ENCODE assay signal across 8 mouse cellular contexts in the genomic region with DNA sequence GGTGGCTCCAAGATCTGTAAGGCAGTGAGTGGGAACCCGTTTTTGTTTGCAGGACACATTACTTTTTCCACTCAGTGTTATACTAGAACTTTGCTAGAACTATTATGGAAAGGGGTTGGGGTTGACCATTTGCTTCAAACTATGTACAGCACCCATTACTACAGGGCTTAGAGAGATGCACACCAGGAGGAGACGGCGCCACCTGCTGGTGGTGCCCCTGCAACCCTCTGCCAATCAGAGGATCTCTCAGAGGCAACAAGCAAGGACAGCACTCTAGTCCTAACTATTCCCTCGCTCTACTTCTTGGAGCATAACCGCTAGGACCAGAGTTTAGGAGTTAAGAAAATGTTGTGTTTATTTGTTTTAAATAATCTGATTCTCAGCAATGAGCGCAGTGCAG.
A peak's percentile ranks its signal among the peaks of the same experiment; 100 is the strongest.
DNase-seq lines count a peak whose midpoint lies in the region; ATAC-seq and TF ChIP-seq lines count a peak whose summit lies in the region.

No protein-coding gene starts in this region.

- no peak overlapping the region for H3K4me2 ChIP-seq in kidney, embryonic 14.5 days (replicated peaks; ENCODE audit: low read depth, low read length)

- H3K27ac ChIP-seq in kidney, adult 2 months (ENCODE audit: insufficient read depth, low read depth, low read length) = no peak overlapping the region
- H3K27ac ChIP-seq in kidney, embryonic 14.5 days (ENCODE audit: low read depth, low read length) = no peak overlapping the region

- H3K9me3 ChIP-seq in kidney, embryonic 14.5 days (ENCODE audit: control insufficient read depth, low read length) = no peaks in the 10 kb centered on the region

- TF ChIP-seq CTCF in kidney, adult 2 months (conservative IDR thresholded peaks at IDR 0.05; ENCODE audit: insufficient read depth, insufficient read length, low read depth, low read length) = peak; percentile 84

- H3K36me3 ChIP-seq in kidney, adult 2 months (ENCODE audit: control insufficient read depth, insufficient read depth, low read length) = no peaks in the 10 kb centered on the region
- no peaks in the 10 kb centered on the region for H3K36me3 ChIP-seq in kidney, embryonic 14.5 days (ENCODE audit: control insufficient read depth, insufficient read depth, low read length)

- ATAC-seq in kidney, embryonic 14.5 days (ENCODE audit: low FRiP score, low TSS enrichment) = no peak
- ATAC-seq in megakaryocyte, adult 5-6 weeks (ENCODE audit: poor library complexity, severe bottlenecking) = 0 out of 2 replicates have a peak, but pooled peaks have one; percentile 63
- ATAC-seq in erythroid progenitor cell, adult 5-6 weeks (replicated peaks; ENCODE audit: low FRiP score, poor library complexity, severe bottlenecking) = no peak
- ATAC-seq in monocyte, adult 5-6 weeks (replicated peaks; ENCODE audit: insufficient number of reproducible peaks, low FRiP score, low TSS enrichment, poor library complexity, severe bottlenecking) = no peak

- no peaks in the 10 kb centered on the region for H3K4me1 ChIP-seq in kidney, adult 2 months (ENCODE audit: control insufficient read depth, insufficient read depth, low read length)
- H3K4me1 ChIP-seq in kidney, embryonic 14.5 days (ENCODE audit: control insufficient read depth, insufficient read depth, low read length) = peaks cover 3% of the 10 kb centered on the region

- 81% methylated on average over 6 of the region's 6 CpGs for WGBS in kidney, adult 2 months
- 83% methylated on average over 6 of the region's 6 CpGs for WGBS in kidney, embryonic 14.5 days

- DNase-seq in kidney, adult 2 months = peak; percentile 73
- DNase-seq in ES-CJ7 (ENCODE audit: low read depth, low spot score) = peak; percentile 57
- peak; percentile 25 for DNase-seq in c-Kit-positive CD71-negative TER-119-negative erythroid progenitor cells, embryonic 14.5 days (ENCODE audit: low read depth)
- DNase-seq in kidney, adult 9 months = peak; percentile 82

- H3K27me3 ChIP-seq in kidney, adult 2 months (replicated peaks; ENCODE audit: control insufficient read depth, insufficient read depth, low read length) = no peaks in the 10 kb centered on the region
- H3K27me3 ChIP-seq in kidney, embryonic 14.5 days (ENCODE audit: control insufficient read depth, insufficient read depth, low read length) = no peaks in the 10 kb centered on the region

- no peak for TF ChIP-seq POLR2A in kidney, adult 2 months (IDR thresholded peaks at IDR 0.05; ENCODE audit: low read depth, low read length)

- H3K9ac ChIP-seq in kidney, embryonic 14.5 days (ENCODE audit: low read depth, low read length) = no peak overlapping the region

- no peak overlapping the region for H3K4me3 ChIP-seq in kidney, adult 2 months (ENCODE audit: insufficient read depth, low read depth, low read length)
- H3K4me3 ChIP-seq in kidney, embryonic 14.5 days (ENCODE audit: low read length) = no peak overlapping the region

Comparison
In these comparisons a context has a peak if more than half of its experiments do, and no peak if none do; other contexts are left out.
1. DNase-seq: peak in every context shown above with its lines; median percentile 82 in kidney, adult 9 months; 73 in kidney, adult 2 months; 57 in ES-CJ7; 25 in c-Kit-positive CD71-negative TER-119-negative erythroid progenitor cells, embryonic 14.5 days.